ENCODE assay signal across 9 mouse cellular contexts in genomic region chr13:89548203-89548740, GRCm38 (mm10). TPM values are rescaled to one million over a fixed set of nuclear protein-coding genes. Genes with fewer than 3 reads are reported as not detected.
DNase-seq lines count a peak whose midpoint lies in the region; ATAC-seq and TF ChIP-seq lines count a peak whose summit lies in the region.
"Had no signal": no experiment of that assay in that cellular context is flagged by ENCODE, and none has a peak within 500 bp of the region (broad histone marks: within the 10 kb centered on the region; RNA-seq: fewer than 3 reads in every experiment).

No protein-coding gene starts in this region.

- TF ChIP-seq CTCF in ES-Bruce4 (IDR thresholded peaks at IDR 0.05; ENCODE audit: low read depth, low read length), result peak; percentile 8
- TF ChIP-seq CTCF in left cerebral cortex, adult 2 months (IDR thresholded peaks at IDR 0.05), result peak; percentile 82
- TF ChIP-seq CTCF in midbrain, postnatal 0 days (IDR thresholded peaks at IDR 0.05), result peak; percentile 79

- H3K4me1 ChIP-seq in hindbrain, embryonic 10.5 days (replicated peaks), result no peaks in the 10 kb centered on the region
- H3K4me1 ChIP-seq in hindbrain, embryonic 16.5 days (ENCODE audit: control insufficient read depth, insufficient read depth, low read depth, low read length), result no peaks in the 10 kb centered on the region
- H3K4me1 ChIP-seq in ES-Bruce4 (ENCODE audit: control insufficient read depth, insufficient read depth, low read length), result no peaks in the 10 kb centered on the region
- no peaks in the 10 kb centered on the region for H3K4me1 ChIP-seq in midbrain, postnatal 0 days (ENCODE audit: insufficient read depth, low read length)
- H3K4me1 ChIP-seq: limb, embryonic 13.5 days had no signal

- no peak overlapping the region for H3K27ac ChIP-seq in hindbrain, embryonic 10.5 days
- H3K27ac ChIP-seq in hindbrain, embryonic 16.5 days (ENCODE audit: low read depth, low read length), result no peak overlapping the region
- no peak overlapping the region for H3K27ac ChIP-seq in ES-Bruce4 (ENCODE audit: insufficient read depth, low read length)
- no peak overlapping the region for H3K27ac ChIP-seq in left cerebral cortex, adult 2 months
- H3K27ac ChIP-seq in midbrain, postnatal 0 days (ENCODE audit: low read depth, low read length), result no peak overlapping the region
- H3K27ac ChIP-seq: limb, embryonic 13.5 days had no signal

- no peak for TF ChIP-seq POLR2A in ES-Bruce4 (IDR thresholded peaks at IDR 0.05; ENCODE audit: insufficient read depth, low read length)

- no peaks in the 10 kb centered on the region for H3K9me3 ChIP-seq in hindbrain, embryonic 10.5 days
- H3K9me3 ChIP-seq in hindbrain, embryonic 16.5 days (ENCODE audit: control insufficient read depth, low read length), result no peaks in the 10 kb centered on the region
- no peaks in the 10 kb centered on the region for H3K9me3 ChIP-seq in ES-Bruce4 (replicated peaks; ENCODE audit: control insufficient read depth, insufficient read depth, low read length, poor library complexity, severe bottlenecking)
- H3K9me3 ChIP-seq in midbrain, postnatal 0 days (ENCODE audit: low read length), result no peaks in the 10 kb centered on the region
- H3K9me3 ChIP-seq: limb, embryonic 13.5 days had no signal

- no peak overlapping the region for H3K9ac ChIP-seq in hindbrain, embryonic 16.5 days (ENCODE audit: low read depth, low read length)
- no peak overlapping the region for H3K9ac ChIP-seq in ES-Bruce4 (ENCODE audit: low read depth, poor library complexity, severe bottlenecking)
- H3K9ac ChIP-seq in midbrain, postnatal 0 days (replicated peaks; ENCODE audit: low read length, poor library complexity, severe bottlenecking), result no peak overlapping the region
- H3K9ac ChIP-seq: limb, embryonic 13.5 days had no signal

- DNase-seq in hindbrain, embryonic 10.5 days (ENCODE audit: low spot score), result peak; percentile 50
- peak; percentile 59 for DNase-seq in brain, adult 2 months (ENCODE audit: low read depth, low spot score)
- DNase-seq in gonadal fat pad, adult 2 months (ENCODE audit: low read depth), result peak; percentile 4
- peak; percentile 32 to 60 for DNase-seq in left cerebral cortex, adult 2 months (ENCODE audit: extremely low spot score in 1 of 2, low spot score in 2 of 2)
- DNase-seq in midbrain, postnatal 0 days (ENCODE audit: low spot score), result peak; percentile 56
- DNase-seq in yolk sac, embryonic 10.5 days (ENCODE audit: low spot score), result no peak

- no peaks in the 10 kb centered on the region for H3K27me3 ChIP-seq in hindbrain, embryonic 10.5 days (ENCODE audit: insufficient read depth, poor library complexity, severe bottlenecking)
- no peaks in the 10 kb centered on the region for H3K27me3 ChIP-seq in hindbrain, embryonic 16.5 days (replicated peaks; ENCODE audit: control insufficient read depth, insufficient read depth, low read length)
- H3K27me3 ChIP-seq in ES-Bruce4 (ENCODE audit: control insufficient read depth, insufficient read depth, low read length, poor library complexity, severe bottlenecking), result no peaks in the 10 kb centered on the region
- no peaks in the 10 kb centered on the region for H3K27me3 ChIP-seq in midbrain, postnatal 0 days (ENCODE audit: insufficient read depth, low read length)
- H3K27me3 ChIP-seq: limb, embryonic 13.5 days had no signal

- H3K4me3 ChIP-seq in hindbrain, embryonic 10.5 days, result no peak overlapping the region
- H3K4me3 ChIP-seq in hindbrain, embryonic 16.5 days (ENCODE audit: low read length), result no peak overlapping the region
- no peak overlapping the region for H3K4me3 ChIP-seq in ES-Bruce4 (ENCODE audit: low read depth, low read length)
- H3K4me3 ChIP-seq in left cerebral cortex, adult 2 months, result no peak overlapping the region
- H3K4me3 ChIP-seq in midbrain, postnatal 0 days (ENCODE audit: low read depth, low read length), result no peak overlapping the region
- H3K4me3 ChIP-seq: limb, embryonic 13.5 days had no signal

- no peak overlapping the region for H3K4me2 ChIP-seq in hindbrain, embryonic 16.5 days (ENCODE audit: low read length)
- H3K4me2 ChIP-seq in midbrain, postnatal 0 days (ENCODE audit: low read depth, low read length, poor library complexity, severe bottlenecking), result no peak overlapping the region
- H3K4me2 ChIP-seq: limb, embryonic 13.5 days had no signal

- TF ChIP-seq EP300 in ES-Bruce4 (IDR thresholded peaks at IDR 0.05; ENCODE audit: insufficient read depth, low read depth, low read length), result no peak

- no peak for ATAC-seq in hindbrain, embryonic 16.5 days
- ATAC-seq in midbrain, postnatal 0 days (ENCODE audit: low FRiP score), result no peak

- intact Hi-C loops in left cerebral cortex, adult 2 months (cut with DNase I), result loop anchor here (5.0 kb wide), 1 partner anchor 1294 kb away; no protein-coding TSS in a partner anchor

- H3K36me3 ChIP-seq in hindbrain, embryonic 10.5 days, result no peaks in the 10 kb centered on the region
- H3K36me3 ChIP-seq in hindbrain, embryonic 16.5 days (ENCODE audit: control insufficient read depth, insufficient read depth, low read length), result no peaks in the 10 kb centered on the region
- no peaks in the 10 kb centered on the region for H3K36me3 ChIP-seq in ES-Bruce4 (ENCODE audit: control insufficient read depth, insufficient read depth, low read length, poor library complexity, severe bottlenecking)
- H3K36me3 ChIP-seq in midbrain, postnatal 0 days (ENCODE audit: insufficient read depth, low read length), result no peaks in the 10 kb centered on the region
- H3K36me3 ChIP-seq: limb, embryonic 13.5 days had no signal

- WGBS in hindbrain, embryonic 10.5 days, result 38% methylated on average over 2 of the region's 2 CpGs
- WGBS in hindbrain, embryonic 16.5 days, result 19% methylated on average over 2 of the region's 2 CpGs
- 8% methylated on average over 2 of the region's 2 CpGs for WGBS in midbrain, postnatal 0 days

RNA-seq across cellular contexts. Expression of gene Hapln1, which starts 8.7 kb away (rescaled TPM):
- 16.9 and 22.7 TPM in 2 replicates for polyA plus RNA-seq in hindbrain, embryonic 10.5 days (2016; fragmentation: Nextera tagmentation; extraction: Ambion mirVana)
- polyA plus RNA-seq in hindbrain, embryonic 16.5 days (2015; fragmentation: Nextera tagmentation; extraction: Ambion mirVana), result 1.3 and 2.0 TPM in 2 replicates
- polyA plus RNA-seq in ES-Bruce4 (2011; ENCODE audit: insufficient read depth, insufficient read length, low read depth, missing spikeins), result 0.10 and 0.20 TPM in 2 replicates
- 0.90 and 1.8 TPM in 2 replicates for polyA plus RNA-seq in gonadal fat pad, adult 2 months (2012; rRNA removed)
- 10 to 100 TPM; 20.3 to 23.7 TPM for total RNA-seq in left cerebral cortex, adult 2 months (2021)
- 1.2 and 2.3 TPM in 2 replicates for total RNA-seq in midbrain, postnatal 0 days (2014; rRNA removed)
- 1.1 and 1.6 TPM in 2 replicates for polyA plus RNA-seq in midbrain, postnatal 0 days (2015; fragmentation: Nextera tagmentation; extraction: Ambion mirVana)

Comparison
In these comparisons a context has a peak if more than half of its experiments do, and no peak if none do; other contexts are left out.
1. CTCF ChIP-seq: peak in every context shown above with its lines; median percentile 82 in left cerebral cortex, adult 2 months; 79 in midbrain, postnatal 0 days; 8 in ES-Bruce4.